Mouse (Mus musculus) adipocyte (in vitro differentiated cells): ENCODE data around the gene Mtf2.
"Not testable (repeated sequence)": the region's sequence is repeated elsewhere in the genome, so short reads cannot be mapped to it uniquely, and the experiment has no call there.

Experiments used
- DNase-seq: peaks from one replicate; pipeline ENCODE4 v3.0.0-alpha.2; 2016; ENCODE audit warnings: low spot score

Gene Mtf2

DNA sequence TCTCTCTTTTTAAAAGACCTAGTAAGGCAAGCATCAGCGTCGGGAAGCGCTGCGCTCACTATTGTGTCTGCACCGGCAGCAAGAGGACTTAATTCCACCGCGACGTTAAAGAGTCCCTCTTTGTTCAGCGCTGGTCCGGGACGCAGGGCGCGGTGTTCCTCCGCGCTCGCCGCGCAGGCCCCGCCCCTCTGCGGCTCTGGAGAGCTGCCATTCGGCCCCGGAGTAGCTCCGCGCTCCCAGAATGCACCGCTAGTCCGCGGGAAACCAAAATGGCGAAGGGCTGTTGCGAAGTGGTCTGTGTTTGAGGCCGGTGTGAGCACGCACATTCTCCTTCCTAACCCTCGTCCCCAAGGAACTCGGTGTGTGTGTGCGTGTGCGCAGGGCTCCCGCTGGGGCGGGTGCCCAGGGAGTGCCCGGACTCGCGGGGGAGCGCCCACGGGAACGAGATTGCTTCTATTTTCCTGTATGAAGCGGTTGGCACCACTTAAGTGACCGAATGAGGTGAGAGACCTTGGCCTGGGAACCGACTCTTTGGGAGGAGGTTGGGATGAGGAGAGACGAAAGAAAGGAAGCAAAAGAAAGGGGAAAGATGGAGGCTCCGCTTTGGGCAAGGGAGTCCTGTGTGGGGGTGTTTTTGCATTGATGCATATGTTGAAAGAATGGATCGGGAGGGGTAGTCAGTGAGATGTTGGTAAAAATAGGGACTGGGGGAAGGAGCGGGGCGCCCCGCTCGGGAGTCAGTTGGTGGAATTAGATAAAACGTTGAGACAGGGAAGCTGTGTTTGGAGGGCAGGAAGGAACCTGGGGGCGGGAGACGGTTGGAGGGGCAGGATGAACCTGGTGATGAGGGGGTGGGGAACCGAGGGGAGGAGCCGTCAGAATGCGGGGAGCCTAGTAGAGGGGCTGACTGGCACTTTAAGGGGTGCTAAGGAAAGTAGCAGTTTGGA lies at the start of gene Mtf2:
Gene Mtf2 (plus strand): TSS at position 210 of the 947 bp plus-strand sequence.
- DNase-seq: peak; percentile 93

DNA sequence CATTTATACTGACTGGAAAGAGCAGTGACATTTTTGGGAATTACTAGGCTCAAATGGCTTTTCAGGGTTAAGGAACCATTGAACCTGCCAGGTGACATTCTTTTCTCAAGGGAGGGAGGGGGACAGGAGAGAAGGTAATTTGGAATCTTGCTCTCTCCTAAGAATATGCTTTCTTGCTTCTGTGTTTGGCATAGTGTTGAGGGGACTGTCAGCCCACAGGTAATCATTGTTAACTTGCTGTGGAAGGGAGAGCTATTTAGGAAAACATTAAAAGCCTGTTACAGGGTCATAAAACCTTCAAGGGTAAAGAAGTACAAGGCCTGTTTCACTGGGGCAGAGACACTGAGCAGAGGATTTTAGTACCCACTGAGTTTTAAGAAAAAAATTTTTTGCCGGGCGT lies 48.2 kb upstream of the Mtf2 start:
- DNase-seq: no peak

DNA sequence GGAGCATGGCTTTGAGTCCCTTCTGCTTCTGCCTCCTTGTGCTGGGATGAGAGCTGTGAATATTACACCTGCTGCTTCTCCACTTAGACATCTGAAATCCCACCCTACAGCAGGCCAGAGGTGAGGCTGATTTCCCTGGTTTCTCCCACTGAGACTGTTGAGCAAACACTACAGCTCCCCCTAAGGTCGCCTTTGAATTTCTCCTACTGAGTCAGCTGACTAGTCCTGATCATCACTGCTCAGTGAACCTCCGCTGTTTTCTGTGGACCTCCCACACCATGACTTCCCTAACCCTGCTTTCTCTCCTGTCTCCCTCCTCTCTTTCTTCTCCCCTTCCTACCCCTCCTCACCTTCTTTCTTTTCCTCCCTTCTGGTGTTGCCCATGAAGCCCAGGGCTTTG lies 46.1 kb upstream of the Mtf2 start:
- DNase-seq: no peak

DNA sequence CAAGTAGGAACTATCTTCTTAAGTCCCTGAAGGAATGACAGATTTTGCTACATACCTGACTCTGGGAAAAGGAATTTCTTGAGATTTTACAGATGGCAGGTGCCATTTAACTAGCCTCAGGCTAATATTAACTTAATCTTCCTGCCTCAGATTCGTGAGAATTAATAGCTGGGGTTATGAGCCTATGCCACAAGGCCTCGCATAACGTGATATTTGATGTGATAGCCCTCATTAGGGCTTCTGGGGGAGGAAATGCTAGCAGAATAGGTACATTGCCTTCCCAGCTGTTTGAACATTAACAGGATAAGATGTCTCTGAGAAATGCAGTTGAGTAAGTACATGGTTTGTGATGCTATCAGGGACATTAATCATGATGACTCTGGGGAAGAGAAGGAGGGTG lies 44.1 kb upstream of the Mtf2 start:
- DNase-seq: no peak

DNA sequence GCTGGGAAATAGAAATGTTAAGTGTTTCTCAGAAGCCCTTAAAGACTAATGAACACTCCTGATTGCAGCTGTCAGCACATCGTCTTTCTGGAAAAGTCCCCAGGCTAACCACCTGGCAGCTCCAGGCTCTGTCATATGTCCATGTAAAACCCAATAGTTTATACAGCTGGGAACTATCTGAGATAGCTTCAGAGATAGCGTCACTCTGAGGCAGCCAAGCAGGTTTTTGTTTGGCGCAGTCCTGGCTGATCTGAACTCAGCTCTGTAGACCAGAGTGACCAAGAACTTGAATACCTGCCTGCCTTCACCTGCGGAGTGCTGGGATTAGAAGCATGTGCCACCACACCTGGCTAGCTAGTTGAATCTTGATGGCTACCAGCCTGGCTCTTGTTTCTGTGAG lies 37.2 kb upstream of the Mtf2 start:
- DNase-seq: no peak

DNA sequence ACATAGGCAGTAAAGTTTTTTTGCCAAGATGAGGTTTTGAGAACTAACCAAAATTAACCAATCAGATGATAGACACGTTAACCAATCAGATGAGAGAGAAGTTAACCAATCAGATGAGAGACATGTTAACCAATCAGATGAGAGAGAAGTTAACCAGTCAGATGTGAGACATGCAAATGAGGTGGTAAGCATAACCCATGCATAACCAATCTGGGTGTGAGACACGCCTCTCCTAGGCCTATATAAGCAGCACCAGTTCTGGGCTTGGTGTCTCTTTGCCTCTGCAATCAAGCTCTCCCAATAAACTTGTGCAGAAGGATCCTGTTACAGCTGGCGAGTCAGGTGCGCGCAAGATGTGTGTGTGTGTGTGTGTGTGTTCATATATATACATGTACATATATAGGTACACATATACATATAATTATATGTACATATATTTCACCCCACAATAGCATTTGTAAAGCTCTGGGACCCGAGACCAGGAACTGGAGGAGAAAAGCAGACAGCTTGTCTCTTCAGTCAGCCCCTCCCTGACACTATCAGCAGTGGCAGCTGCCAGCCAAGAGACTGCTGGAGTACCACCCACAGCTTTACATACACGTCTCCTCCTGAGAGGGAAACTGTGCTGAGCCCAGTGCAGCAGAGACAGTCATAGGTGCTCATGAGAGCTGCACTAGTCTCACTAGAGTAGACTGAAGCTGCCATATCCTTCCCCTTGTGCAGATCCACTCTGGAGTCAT lies 36.5 kb upstream of the Mtf2 start:
- not testable (repeated sequence) for DNase-seq

DNA sequence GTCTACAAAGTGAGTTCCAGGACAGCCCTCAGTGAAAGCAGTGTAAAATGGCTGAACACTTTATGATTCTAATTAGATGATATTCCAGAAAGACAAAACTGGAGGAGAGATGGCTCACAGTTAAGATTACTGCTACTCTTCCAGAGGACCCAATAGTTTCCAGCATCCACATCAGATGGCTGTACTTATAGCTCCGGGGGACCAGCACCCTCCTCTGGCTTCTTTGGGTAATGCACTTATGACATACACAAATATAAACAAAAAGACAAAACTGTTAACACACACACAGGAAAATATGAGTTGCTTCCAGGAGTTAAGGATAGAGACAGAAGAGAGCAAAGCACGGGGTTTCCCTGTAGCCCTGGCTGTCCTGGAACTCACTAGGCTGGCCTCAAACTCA lies 35.5 kb upstream of the Mtf2 start:
- DNase-seq: peak; percentile 51

DNA sequence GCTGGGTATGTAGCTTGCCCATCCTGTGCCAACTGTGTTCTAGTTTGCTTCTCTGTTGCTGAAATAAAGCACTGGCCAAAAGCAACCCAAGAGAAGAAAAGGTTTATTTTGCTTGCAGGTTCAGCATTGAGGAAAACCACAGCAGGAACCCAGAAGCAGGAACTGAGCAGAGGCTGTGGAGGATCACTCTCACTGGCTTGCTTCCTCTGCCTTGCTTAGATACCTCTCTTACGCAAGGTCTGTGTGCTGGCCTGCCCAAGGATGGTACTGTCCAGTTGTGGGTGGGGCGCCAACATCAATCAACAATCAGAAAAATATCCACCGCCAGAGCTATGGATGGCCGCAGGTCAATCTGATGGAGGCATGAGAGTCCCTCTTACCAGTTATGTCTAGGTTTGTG lies 34.2 kb upstream of the Mtf2 start:
- no peak for DNase-seq

DNA sequence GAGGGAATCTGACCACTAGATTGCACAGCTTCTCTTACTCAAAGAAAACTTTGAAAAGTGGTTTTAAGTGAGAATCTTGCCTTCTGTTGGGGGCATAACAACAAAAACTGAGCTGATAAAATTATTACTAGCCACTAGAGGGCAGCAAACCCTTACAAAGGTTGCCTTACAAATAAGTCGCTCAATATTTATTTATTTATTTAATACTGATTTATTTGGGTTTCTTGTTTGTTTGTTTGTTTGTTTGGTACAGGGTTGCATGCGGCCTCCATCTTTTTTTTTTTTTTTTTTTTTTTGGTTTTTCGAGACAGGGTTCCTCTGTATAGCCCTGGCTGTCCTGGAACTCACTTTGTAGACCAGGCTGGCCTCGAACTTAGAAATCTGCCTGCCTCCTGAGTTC lies 31.3 kb upstream of the Mtf2 start:
- DNase-seq: peak; percentile 75

DNA sequence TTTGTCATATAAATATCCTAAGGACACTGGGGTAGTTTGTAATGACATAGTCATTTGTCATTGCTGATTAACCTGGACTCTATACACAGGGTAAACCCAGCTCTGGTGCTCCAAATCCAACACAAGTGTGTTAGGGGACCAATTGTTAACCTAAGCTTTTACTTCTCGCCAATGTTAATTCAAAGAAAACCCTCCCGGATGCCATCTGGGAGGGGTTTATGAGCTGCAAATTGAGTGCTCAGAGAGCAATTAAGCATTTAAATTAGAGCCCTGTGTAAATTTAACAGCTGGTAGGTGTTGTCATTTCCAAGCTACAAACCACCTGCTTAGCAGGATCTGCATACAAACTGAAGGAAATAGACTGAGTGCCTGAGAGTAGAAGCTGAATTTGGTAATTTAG lies 30.0 kb upstream of the Mtf2 start:
- no peak for DNase-seq

DNA sequence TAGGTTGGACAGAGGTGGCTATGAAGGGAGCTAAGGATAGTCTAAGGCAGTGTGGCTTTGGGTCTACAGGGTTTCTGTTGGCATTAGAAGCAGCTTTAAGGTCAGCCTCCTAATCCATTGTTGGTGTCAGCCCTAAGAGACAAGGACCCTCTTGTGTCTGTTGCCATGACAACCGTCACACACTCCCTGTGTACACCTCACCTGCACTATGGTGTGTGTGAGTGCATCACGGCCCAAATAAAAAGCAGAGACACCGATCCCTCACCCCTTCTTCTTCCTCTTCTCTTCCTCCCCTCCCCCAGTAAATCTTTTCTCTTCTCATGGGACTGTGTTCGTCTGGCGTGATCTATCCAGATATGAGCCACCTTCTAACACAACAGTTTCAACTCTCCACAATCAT lies 23.4 kb upstream of the Mtf2 start:
- no peak for DNase-seq

DNA sequence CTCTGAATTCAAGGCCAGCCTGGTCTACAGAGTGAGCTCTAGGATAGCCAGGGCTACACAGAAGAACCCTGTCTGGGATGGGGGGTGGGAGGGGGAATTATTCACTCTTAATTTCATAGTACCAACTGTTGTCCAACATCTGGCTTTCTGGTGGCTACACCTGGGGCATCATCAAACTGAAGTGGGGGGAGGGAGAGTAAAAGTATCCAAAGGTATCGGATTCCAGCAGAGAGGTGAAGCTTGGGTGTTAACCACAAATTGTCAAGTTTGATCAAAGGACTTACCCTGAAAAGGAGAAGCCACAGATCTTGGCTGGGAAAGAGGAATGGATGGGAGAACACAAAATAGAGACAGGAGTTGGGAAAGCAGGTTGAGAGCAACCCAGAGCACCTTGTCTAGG lies 21.6 kb upstream of the Mtf2 start:
- no peak for DNase-seq

DNA sequence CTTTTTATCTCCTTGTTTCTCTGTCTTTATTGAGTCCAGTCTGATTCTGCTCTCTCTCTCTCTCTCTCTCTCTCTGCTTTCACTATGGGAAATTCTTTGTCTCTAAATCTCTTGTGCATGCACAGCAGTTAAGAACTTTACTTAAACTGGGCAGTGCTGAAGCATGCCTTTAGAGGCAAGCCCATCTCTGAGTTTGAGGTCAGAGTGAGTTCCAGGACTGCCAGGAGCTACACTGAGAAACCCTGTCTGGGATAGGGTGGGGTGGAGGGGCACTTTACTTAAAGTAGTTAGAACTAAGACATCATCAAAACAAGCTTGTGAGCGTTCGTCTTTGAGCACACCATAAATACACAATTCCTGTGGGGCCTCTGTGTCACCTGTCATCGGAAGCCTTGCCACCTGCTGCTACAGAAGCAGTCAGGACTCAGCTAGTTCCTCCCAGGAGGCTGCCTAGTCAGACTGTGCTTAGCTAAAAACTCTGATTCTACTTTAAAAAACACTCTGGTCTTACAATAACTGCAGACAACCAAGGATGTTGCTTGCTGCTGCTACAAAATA lies 15.7 kb upstream of the Mtf2 start:
- DNase-seq: no peak

DNA sequence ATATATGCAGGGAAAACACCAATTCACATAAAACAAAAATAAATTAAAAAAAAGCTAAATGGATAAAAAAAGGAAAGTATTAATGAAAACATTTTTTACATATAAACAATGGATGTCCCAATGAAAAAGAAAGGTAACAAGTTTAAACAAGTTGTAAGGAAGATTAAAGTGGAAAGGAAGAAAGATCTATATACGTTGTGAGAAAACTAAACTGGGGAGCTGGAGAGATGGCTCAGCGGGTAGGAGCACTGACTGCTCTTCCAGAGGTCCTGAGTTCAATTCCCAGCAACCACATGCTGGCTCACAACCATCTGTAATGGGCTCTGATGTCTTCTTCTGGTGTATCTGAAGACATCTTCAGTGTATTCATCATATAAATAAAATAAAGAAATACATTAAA lies 14.4 kb upstream of the Mtf2 start:
- no peak for DNase-seq

DNA sequence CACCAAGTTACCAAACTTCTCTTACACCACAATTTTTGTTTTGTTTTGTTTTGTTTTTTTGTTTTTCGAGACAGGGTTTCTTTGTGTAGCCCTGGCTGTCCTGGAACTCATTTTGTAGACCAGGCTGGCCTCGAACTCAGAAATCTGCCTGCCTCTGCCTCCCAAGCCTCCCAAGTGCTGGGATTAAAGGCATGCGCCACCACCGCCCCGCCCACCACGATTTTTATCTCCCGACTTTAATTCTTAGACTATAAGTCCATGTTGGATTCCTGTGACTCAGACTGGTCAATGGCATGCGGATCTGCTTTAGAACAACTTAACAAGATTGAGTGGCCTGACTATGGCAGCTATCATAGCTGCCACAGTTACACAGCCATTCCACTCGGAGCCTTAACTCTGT lies 13.7 kb upstream of the Mtf2 start:
- not testable (repeated sequence) for DNase-seq

DNA sequence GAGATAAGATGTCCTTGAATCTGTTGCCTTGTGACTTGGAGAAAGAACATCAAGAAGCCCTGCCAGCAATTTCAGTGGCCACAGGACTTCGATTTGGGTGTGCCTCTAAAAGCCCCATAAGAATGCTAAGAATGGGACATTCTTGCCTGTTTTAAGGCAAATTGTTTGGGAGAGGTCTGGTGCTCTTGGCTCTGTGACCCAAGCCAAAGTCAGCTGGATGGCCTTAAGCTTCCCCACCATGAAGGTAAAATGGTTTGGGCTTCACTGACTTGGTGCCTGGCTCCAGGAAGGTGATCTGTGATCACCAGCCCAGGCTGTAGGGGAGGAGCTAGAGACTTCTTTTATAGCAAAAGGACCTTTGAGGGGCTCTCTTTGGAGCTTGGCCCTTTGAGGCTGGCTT lies 13.3 kb upstream of the Mtf2 start:
- no peak for DNase-seq

DNA sequence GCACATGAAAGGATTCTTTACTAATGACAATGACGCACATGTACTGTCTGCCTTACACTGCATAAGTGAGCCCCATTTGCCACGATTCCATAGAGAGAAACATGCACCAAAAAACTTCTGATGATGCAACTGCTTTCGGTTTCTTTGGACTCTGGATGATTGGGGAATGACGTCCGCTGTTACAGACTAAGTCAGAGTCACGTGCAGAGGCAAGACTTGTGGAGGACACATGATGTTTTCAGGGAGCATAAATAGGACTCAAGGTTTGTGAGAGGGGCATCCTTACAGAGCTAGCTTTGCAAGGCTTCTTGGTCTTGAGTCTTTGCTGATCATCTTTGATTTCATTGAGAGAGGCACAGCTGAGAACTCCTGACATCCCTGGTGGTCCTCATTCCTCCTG lies 11.9 kb upstream of the Mtf2 start:
- no peak for DNase-seq

DNA sequence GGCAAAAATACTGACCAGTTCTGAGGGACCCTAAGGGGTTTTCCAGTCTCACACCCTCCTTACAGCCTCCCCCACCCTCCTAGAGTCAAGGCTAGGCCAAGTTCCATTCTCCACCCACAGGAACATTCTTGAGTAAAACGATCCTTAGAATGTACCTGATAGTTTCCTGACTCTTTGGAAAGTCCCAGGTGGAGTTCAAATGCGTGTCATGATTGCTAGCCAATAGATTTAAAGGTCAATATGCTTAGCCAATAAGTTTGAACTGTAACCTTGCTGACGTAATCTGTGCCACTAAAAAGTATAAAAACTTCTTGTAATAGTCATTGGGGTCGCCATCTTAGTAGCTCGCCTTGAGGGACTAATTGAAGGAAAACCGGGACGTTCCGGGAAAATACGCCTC lies 5.1 kb upstream of the Mtf2 start:
- no peak for DNase-seq

DNA sequence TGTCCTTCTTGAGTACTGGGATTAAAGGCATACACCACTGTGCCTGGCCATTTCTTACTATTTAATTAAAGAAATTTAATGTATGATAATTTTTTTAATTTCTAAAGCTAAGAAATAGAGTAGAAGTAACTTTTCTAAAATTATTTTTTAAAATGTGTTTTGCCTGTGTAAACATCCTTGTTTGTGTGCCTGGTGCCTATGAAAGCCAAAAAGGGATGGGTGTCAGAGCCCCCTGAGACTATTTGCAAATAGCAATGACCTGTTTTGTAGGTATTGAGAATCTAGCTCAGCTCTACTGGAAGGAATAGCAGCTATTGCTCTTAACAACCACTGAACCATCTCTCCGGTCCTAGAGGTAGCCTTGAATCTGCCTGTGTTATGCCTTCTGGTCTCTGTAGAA lies 6.8 kb downstream of the Mtf2 start:
- no peak for DNase-seq

DNA sequence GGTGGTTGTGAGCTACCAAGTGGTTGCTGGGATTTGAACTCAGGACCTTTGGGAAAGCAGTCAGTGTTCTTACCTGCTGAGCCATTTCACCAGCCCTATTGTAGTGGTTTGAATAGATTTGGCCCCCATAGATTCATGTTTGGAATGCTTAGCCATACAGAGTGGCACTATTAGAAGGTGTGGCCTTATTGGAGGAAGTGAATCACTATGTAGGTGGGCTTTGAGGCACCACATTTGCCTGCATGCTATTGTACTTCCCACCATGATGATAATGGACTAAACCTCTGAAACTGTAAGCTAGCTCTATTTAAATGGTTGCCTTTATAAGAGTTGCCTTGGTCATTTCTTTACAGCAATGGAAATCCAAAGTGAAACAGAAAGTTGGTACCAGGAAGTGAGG lies 10.8 kb downstream of the Mtf2 start:
- DNase-seq: no peak

DNA sequence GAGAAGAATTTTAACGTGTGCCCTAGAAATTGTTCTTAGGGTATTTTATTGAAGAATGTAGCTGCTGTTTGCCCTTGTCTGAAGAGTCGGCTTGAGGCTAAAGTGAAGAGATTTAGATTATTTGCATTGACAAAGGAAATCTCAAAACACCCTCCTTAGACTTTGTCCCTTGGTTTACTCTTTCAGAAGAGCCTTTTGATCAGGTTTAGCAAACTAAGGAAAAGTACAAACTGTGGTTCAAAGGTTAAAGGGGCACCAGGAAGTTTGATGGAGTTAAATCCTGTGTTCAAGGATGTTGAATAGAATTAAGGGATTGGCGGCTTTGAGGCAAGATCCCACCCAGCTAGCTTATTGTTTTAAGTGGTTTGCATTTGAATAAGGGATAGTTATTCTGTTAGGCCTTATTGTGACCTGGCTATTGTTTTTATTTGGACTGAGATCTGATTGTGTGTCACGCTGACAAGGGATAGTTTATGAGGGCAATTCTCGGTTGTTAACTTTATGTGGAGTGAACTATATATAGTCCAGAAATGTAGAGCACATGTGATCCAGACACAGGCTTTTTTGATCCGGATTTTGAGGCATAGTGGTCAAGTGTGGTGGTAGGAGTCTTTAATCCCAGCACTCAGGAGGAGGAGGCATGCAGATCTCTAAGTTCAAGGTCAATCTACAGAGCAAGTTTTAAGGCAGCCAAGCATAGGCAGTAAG lies 11.5 kb downstream of the Mtf2 start:
- DNase-seq: no peak

DNA sequence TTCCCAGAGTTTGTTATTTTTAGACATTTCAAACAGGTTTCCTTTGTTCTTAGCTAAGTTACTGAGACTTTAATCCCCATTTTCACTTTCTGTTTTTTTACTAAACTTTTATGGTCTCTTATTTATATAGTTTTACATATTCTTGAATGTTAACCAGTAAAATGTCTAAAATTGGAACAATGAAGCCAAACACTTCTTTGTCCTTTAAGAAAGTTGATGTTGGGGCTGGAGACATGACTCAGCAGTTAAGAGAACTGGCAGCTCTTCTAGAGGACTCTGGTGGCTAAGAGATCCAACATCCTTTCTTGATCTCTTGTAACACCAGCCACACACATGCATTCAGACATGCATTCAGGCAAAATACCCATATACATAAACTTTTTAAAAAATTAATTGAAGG lies 14.1 kb downstream of the Mtf2 start:
- DNase-seq: peak; percentile 60

DNA sequence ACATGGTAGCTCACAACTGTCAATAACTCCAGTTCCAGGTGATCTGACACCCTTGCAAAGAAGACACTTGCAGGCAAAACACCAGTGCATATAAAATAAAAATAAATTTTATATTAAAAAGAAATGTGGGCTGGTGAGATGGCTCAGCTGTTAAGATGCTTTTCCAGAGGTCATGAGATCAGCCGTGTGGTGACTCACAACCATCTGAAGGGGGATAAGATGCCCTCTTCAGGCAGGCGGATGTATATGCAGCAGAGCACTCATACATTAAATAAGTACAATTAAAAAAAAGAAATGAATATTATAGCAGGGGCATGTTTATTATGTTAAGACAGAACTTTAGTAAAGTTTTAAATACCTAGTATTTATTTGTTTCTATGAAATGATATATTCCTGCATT lies 16.9 kb downstream of the Mtf2 start:
- DNase-seq: no peak
